11 mouse cellular contexts compared by ENCODE assay signal in the genomic region with DNA sequence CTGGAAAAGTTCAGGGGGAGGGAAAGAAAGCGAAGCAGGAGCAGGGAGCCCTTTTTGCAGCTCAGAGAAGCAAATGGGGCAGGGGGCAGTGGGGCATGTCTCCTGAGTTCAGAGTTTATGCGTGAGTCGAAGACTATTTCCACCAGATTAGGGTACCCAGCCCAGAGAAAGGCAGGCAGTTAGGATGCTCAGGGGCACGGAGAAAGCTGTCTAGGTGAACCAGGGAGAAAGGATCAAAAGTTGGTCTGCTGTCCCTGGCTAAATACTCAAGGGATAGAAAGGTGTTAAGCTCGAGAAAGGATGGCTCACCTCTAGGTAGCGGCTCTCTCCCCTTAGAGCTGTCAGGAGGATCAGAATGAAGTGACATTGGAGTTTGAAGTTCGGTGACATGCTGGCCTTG. TPM values are rescaled to one million over a fixed set of nuclear protein-coding genes. Genes with fewer than 3 reads are reported as not detected.
DNase-seq lines count a peak whose midpoint lies in the region; ATAC-seq and TF ChIP-seq lines count a peak whose summit lies in the region.
"Had no signal": no experiment of that assay in that cellular context is flagged by ENCODE, and none has a peak within 500 bp of the region (broad histone marks: within the 10 kb centered on the region; RNA-seq: fewer than 3 reads in every experiment).

No protein-coding gene starts in this region.

- no peaks in the 10 kb centered on the region for H3K9me3 ChIP-seq in kidney, postnatal 0 days (replicated peaks; ENCODE audit: low read length)
- H3K9me3 ChIP-seq in forebrain, embryonic 14.5 days (replicated peaks; ENCODE audit: control insufficient read depth, low read length) = no peaks in the 10 kb centered on the region
- no peaks in the 10 kb centered on the region for H3K9me3 ChIP-seq in limb, embryonic 13.5 days
- H3K9me3 ChIP-seq in stomach, embryonic 15.5 days = no peaks in the 10 kb centered on the region
- H3K9me3 ChIP-seq: G1E had no signal

- WGBS in kidney, postnatal 0 days = 15% methylated on average over 7 of the region's 7 CpGs
- 14% methylated on average over 7 of the region's 7 CpGs for WGBS in forebrain, embryonic 14.5 days
- WGBS in limb, embryonic 13.5 days = 8% methylated on average over 7 of the region's 7 CpGs
- 19% methylated on average over 7 of the region's 7 CpGs for WGBS in stomach, embryonic 15.5 days

- no peak for DNase-seq in kidney, postnatal 0 days (ENCODE audit: low spot score)
- DNase-seq in kidney, postnatal 10 days = no peak
- no peak for DNase-seq in forebrain, embryonic 14.5 days (ENCODE audit: low spot score)
- DNase-seq in gastrocnemius, adult 8-10 months (ENCODE audit: low spot score in 2 of 2) = no peak
- DNase-seq in frontal cortex, postnatal 14 days (ENCODE audit: low spot score in 2 of 2) = no peak

- no peak for TF ChIP-seq CTCF in kidney, postnatal 0 days (IDR thresholded peaks at IDR 0.05; ENCODE audit: low read depth)

- H3K36me3 ChIP-seq in kidney, postnatal 0 days (ENCODE audit: insufficient read depth, low read length) = no peaks in the 10 kb centered on the region
- H3K36me3 ChIP-seq in forebrain, embryonic 14.5 days (ENCODE audit: control insufficient read depth, insufficient read depth, low read length) = no peaks in the 10 kb centered on the region
- H3K36me3 ChIP-seq in limb, embryonic 13.5 days = no peaks in the 10 kb centered on the region
- H3K36me3 ChIP-seq in stomach, embryonic 15.5 days = no peaks in the 10 kb centered on the region
- H3K36me3 ChIP-seq: G1E had no signal

- no peak overlapping the region for H3K9ac ChIP-seq in kidney, postnatal 0 days (ENCODE audit: low read depth, low read length)
- peak overlapping the region; percentile 54; the same call in 1 of the 2 replicates for H3K9ac ChIP-seq in forebrain, embryonic 14.5 days (ENCODE audit: low read length)
- H3K9ac ChIP-seq in limb, embryonic 13.5 days = peak overlapping the region; percentile 64; the same call in 1 of the 2 replicates
- H3K9ac ChIP-seq in stomach, embryonic 15.5 days = no peak overlapping the region

- peak overlapping the region; percentile 81 for H3K4me2 ChIP-seq in kidney, postnatal 0 days (ENCODE audit: low read length)
- H3K4me2 ChIP-seq in forebrain, embryonic 14.5 days (ENCODE audit: low read length) = peak overlapping the region; percentile 91
- H3K4me2 ChIP-seq in limb, embryonic 13.5 days (replicated peaks) = peak overlapping the region; percentile 92
- H3K4me2 ChIP-seq in stomach, embryonic 15.5 days = peak overlapping the region; percentile 91

- no peak for ATAC-seq in kidney, postnatal 0 days (replicated peaks; ENCODE audit: low FRiP score, low read depth)
- ATAC-seq in forebrain, embryonic 14.5 days = no peak
- ATAC-seq in limb, embryonic 13.5 days (ENCODE audit: low FRiP score, low read depth) = no peak
- ATAC-seq in stomach, embryonic 15.5 days (ENCODE audit: insufficient read depth, low FRiP score, low read depth) = no peak
- ATAC-seq in cerebellum, adult (ENCODE audit: insufficient number of reproducible peaks, low FRiP score, low TSS enrichment) = no peak

- no peak overlapping the region for H3K27ac ChIP-seq in kidney, postnatal 0 days
- no peak overlapping the region for H3K27ac ChIP-seq in forebrain, embryonic 14.5 days (ENCODE audit: low read depth, low read length)
- H3K27ac ChIP-seq in limb, embryonic 13.5 days = no peak overlapping the region
- H3K27ac ChIP-seq in stomach, embryonic 15.5 days = no peak overlapping the region

- H3K27me3 ChIP-seq in kidney, postnatal 0 days (ENCODE audit: insufficient read depth, low read length) = peaks cover 9% of the 10 kb centered on the region; the same call in 1 of the 2 replicates
- peaks cover 5% of the 10 kb centered on the region; the same call in 1 of the 2 replicates for H3K27me3 ChIP-seq in forebrain, embryonic 14.5 days (replicated peaks; ENCODE audit: control insufficient read depth, insufficient read depth, low read length)
- H3K27me3 ChIP-seq in limb, embryonic 13.5 days = peaks cover 52% of the 10 kb centered on the region
- H3K27me3 ChIP-seq in stomach, embryonic 15.5 days (replicated peaks) = peaks cover 30% of the 10 kb centered on the region

- peak overlapping the region; percentile 36; the same call in 1 of the 2 replicates for H3K4me3 ChIP-seq in kidney, postnatal 0 days (replicated peaks; ENCODE audit: low read depth, low read length)
- peak overlapping the region; percentile 36 for H3K4me3 ChIP-seq in forebrain, embryonic 14.5 days (ENCODE audit: low read depth, low read length)
- H3K4me3 ChIP-seq in limb, embryonic 13.5 days = peak overlapping the region; percentile 51
- peak overlapping the region; percentile 43 for H3K4me3 ChIP-seq in stomach, embryonic 15.5 days (replicated peaks)
- H3K4me3 ChIP-seq: myocyte had no signal

- H3K4me1 ChIP-seq in kidney, postnatal 0 days (replicated peaks; ENCODE audit: insufficient read depth, low read length) = peaks cover 11% of the 10 kb centered on the region; the same call in 1 of the 2 replicates
- H3K4me1 ChIP-seq in forebrain, embryonic 14.5 days (ENCODE audit: control insufficient read depth, insufficient read depth, low read length) = peaks cover 9% of the 10 kb centered on the region; the same call in 1 of the 2 replicates
- peaks cover 16% of the 10 kb centered on the region for H3K4me1 ChIP-seq in limb, embryonic 13.5 days
- peaks cover 11% of the 10 kb centered on the region for H3K4me1 ChIP-seq in stomach, embryonic 15.5 days

RNA-seq across cellular contexts. Expression of a gene that starts 0.4 kb away (rescaled TPM):
- 0.17 TPM in 1 of 2 replicates, not detected in the other for polyA plus RNA-seq in kidney, postnatal 0 days (2015; fragmentation: Nextera tagmentation; extraction: Ambion mirVana)
- polyA plus RNA-seq in forebrain, embryonic 14.5 days (2014; fragmentation: Nextera tagmentation; extraction: Ambion mirVana) = 0.75 and 1.1 TPM in 2 replicates
- 0.31 and 0.51 TPM in 2 replicates for polyA plus RNA-seq in limb, embryonic 13.5 days (2015; fragmentation: Nextera tagmentation; extraction: Ambion mirVana)
- polyA plus RNA-seq in stomach, embryonic 15.5 days (2015; fragmentation: Nextera tagmentation; extraction: Ambion mirVana) = 0.28 and 0.30 TPM in 2 replicates
- not detected for total RNA-seq in gastrocnemius, adult 8-10 months (2022)
- polyA plus RNA-seq: G1E had no signal

RNA-seq across cellular contexts. Expression of a gene that starts 34.2 kb away (rescaled TPM):
- polyA plus RNA-seq in kidney, postnatal 0 days (2015; fragmentation: Nextera tagmentation; extraction: Ambion mirVana) = not detected in 2 replicates
- polyA plus RNA-seq in forebrain, embryonic 14.5 days (2014; fragmentation: Nextera tagmentation; extraction: Ambion mirVana) = not detected in 2 replicates
- polyA plus RNA-seq in limb, embryonic 13.5 days (2015; fragmentation: Nextera tagmentation; extraction: Ambion mirVana) = not detected in 2 replicates
- not detected in 2 replicates for polyA plus RNA-seq in stomach, embryonic 15.5 days (2015; fragmentation: Nextera tagmentation; extraction: Ambion mirVana)
- 1 to 10 TPM in 2 of 4 experiments, not detected in 2; 1.2 to 1.6 TPM for total RNA-seq in gastrocnemius, adult 8-10 months (2022)
- total RNA-seq: G1E; left cerebral cortex, postnatal 25 days had no signal
- polyA plus RNA-seq: G1E, myocyte had no signal

Comparison
In these comparisons a context has a peak if more than half of its experiments do, and no peak if none do; other contexts are left out.
1. H3K9ac ChIP-seq: peak in forebrain, embryonic 14.5 days (single experiment) and limb, embryonic 13.5 days (single experiment); none in kidney, postnatal 0 days (single experiment) and stomach, embryonic 15.5 days (single experiment).
2. Peak in every context shown above with its lines, with median percentiles within 50 percentile points of each other: H3K4me2 ChIP-seq and H3K4me3 ChIP-seq.